Mouse (Mus musculus): ENCODE results near the gene Tmco4.

- no peak for TF ChIP-seq GATA1 (IDR thresholded peaks at IDR 0.05; ENCODE audit: borderline replicate concordance, low read length)
- TF ChIP-seq FLI1 (IDR thresholded peaks at IDR 0.05; ENCODE audit: low read length), result no peak
Measured at GRCm38 (mm10) chr4:138969736-138970135, 3.0 kb upstream of the Tmco4 start.
